Mouse (Mus musculus): Measurements from ENCODE around the gene Serpina3a.

DNA sequence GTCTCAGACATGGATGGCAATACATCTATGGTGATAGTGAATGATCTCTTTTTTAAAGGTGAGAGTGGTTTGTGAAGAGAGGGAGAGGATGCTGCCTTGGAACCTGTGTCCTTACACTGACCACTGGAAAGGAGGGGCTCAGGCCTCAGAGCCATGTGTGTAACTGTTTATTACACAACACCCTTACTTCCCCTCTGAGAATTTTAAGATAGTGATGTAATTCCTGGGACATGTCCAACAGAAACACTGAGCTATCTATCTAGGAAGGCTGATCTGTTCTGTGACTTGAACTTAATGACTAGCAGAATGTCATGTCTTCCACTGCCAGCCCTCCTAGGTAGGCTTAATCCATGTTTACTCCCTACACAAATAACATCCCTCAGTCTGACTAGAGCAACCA is 18.5 kb downstream of the Serpina3a start:
- no peak for TF ChIP-seq ZNF384 (IDR thresholded peaks at IDR 0.05; ENCODE audit: low read depth, low read length)
- TF ChIP-seq MAFK (IDR thresholded peaks at IDR 0.05; ENCODE audit: insufficient read depth, low read depth, low read length), result no peak
